Mouse (Mus musculus) heart, adult 2 months (tissue): ENCODE measurements around the gene Tln2. TPM values are rescaled to one million over a fixed set of nuclear protein-coding genes. Genes with fewer than 3 reads are reported as not detected.
A peak's percentile ranks its signal among the peaks of the same experiment; 100 is the strongest.

ENCODE experiments used
- DNase-seq, 2 experiments: peaks; one replicate each; pipeline ENCODE4 v3.0.0; 2021
- H3K27ac ChIP-seq: fragments of 200-600 bp; 2 replicates; pipeline ENCODE4 v1.8.1; 2022
- H3K27me3 ChIP-seq: fragments of 200-500 bp; 2 replicates; pipeline ENCODE4 v1.6.1; 2012; ENCODE audit warnings: mild to moderate bottlenecking, low read length, inconsistent platforms, mixed read lengths; ENCODE audit not compliant: control insufficient read depth, insufficient read depth
- H3K36me3 ChIP-seq: fragments of 200-500 bp; 2 replicates; pipeline ENCODE4 v1.6.1; 2012; ENCODE audit warnings: low read length, inconsistent platforms; ENCODE audit not compliant: control insufficient read depth, insufficient read depth
- H3K4me1 ChIP-seq: fragments of 200-500 bp; 2 replicates; pipeline ENCODE4 v1.6.1; 2011; ENCODE audit warnings: low read length; ENCODE audit not compliant: control insufficient read depth, insufficient read depth
- H3K4me3 ChIP-seq: fragments of 200-600 bp; 2 replicates; pipeline ENCODE4 v1.8.1; 2022
- H3K79me2 ChIP-seq: fragments of 200-500 bp; replicated peaks from 2 replicates; pipeline ENCODE4 v1.6.1; 2012; ENCODE audit warnings: mild to moderate bottlenecking, inconsistent platforms, low read length, moderate library complexity, mixed read lengths; ENCODE audit not compliant: control insufficient read depth, insufficient read depth
- H3K9ac ChIP-seq: fragments of 200-500 bp; 2 replicates; pipeline ENCODE4 v1.6.1; 2012; ENCODE audit warnings: low read depth, mild to moderate bottlenecking, control low read depth, inconsistent platforms, low read length, mixed read lengths
- CTCF ChIP-seq: fragments of 200-600 bp; IDR thresholded peaks from 2 replicates; pipeline ENCODE4 v1.8.1; 2022; ENCODE audit warnings: antibody characterized with exemption, mild to moderate bottlenecking, moderate library complexity
- EP300 ChIP-seq: fragments of 200-500 bp; IDR thresholded peaks from 2 replicates; pipeline ENCODE4 v1.6.1; 2011; ENCODE audit warnings: low read depth, low read length, control low read depth; ENCODE audit not compliant: insufficient read depth
- POLR2A ChIP-seq: fragments of 200-500 bp; IDR thresholded peaks from 2 replicates; pipeline ENCODE4 v1.6.1; 2011; ENCODE audit warnings: mild to moderate bottlenecking, low read depth, low read length, control low read depth; ENCODE audit not compliant: insufficient read depth
- whole genome bisulfite sequencing: fragments of 180-500 bp; shearing (Covaris S2); methylation state at CpG from one replicate; pipeline ENCODE4 v1.1.7; 2018; 5-methylcytosine and 5-hydroxymethylcytosine counted together
- intact Hi-C: fragments of 180-260 bp; cut with DNase I; formaldehyde crosslinking; loops from one replicate; pipeline ENCODE4 v1.15.1; 2025
- long read RNA-seq: library from polyadenylated mRNA; stranded (forward); transcript quantifications from one replicate; pipeline ENCODE4 v2.0.0, GENCODE M21; 2021
- polyA plus RNA-seq: library from polyadenylated mRNA; depleted of rRNA; stranded (reverse); fragments of >200 nt; gene quantifications from 2 replicates; pipeline ENCODE4 v1.2.3, GENCODE M21; 2012; rRNA removed
- total RNA-seq, 2 experiments: library from RNA; stranded (reverse); gene quantifications; 2 replicates each; pipeline ENCODE4 v1.2.3; 2021

Gene Tln2
- total RNA-seq = 10 to 100 TPM; 67.1 to 78.2 TPM
- 20.1 and 29.3 TPM in 2 replicates for polyA plus RNA-seq
- long read RNA-seq, partial matches to known transcripts = 12 of 25 reads
- long read RNA-seq, other reads (novel, unspliced or antisense) = 13 of 25 reads

DNA sequence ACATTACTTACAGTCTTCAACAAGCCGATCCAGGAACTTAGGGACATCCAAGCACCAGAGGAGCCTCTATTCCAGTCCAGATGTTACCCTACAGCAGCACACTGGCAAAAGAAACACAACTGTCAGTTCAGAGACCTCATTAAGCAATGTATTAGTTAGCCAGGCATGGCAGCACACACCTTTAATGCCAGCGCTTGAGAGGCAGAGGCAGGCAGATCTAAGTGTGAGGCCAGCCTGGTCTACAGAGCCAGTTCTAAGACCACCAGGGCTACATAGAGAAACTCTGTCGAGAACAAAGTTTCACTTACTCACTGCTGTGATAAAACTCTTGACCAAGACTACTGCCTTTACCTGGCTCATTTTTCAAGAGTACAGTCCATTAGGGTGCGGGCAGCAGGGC, at the start of gene Tln2:
Gene Tln2, minus strand, starts transcription at position 101 of the 400 bp plus-strand sequence.
- WGBS = 90% methylated on average over 4 of the region's 4 CpGs
- Histone ChIP-seq H3K4me3 (no peak within 1 kb of the TSS), H3K27me3 (no peaks in the 10 kb centered on the region), H3K27ac (no peak within 1 kb of the TSS), H3K36me3 (no peaks in the 10 kb centered on the region), H3K9ac (no peak within 1 kb of the TSS), H3K79me2 (no peaks in the 10 kb centered on the region), H3K4me1 (peaks cover 2% of the 10 kb centered on the region; the same call in 1 of the 2 replicates)
- no peak for TF ChIP-seq POLR2A
- TF ChIP-seq CTCF = no peak
- no peak for TF ChIP-seq EP300
- no peak for DNase-seq
- intact Hi-C loops = no loop called here

DNA sequence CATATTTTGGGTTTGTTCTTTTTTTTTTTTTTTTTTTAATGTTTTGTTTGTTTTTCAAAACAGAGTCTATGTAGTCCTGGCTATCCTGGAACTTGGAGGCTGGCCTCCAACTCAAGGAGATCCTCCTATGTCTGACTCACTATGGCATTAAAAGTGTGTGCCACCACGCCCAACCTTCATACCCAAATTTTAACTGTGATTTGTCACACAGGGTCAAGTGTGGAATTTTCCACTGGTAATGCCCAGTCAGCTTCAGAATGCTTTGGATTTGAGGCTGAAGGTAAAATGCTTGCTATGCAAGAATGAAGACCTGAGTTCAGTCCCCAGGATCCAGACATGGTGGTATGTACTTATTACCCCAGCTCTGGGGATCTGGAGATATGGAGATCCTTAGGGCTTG, 49.7 kb upstream of the Tln2 start:
- Histone ChIP-seq H3K27me3 (no peaks in the 10 kb centered on the region), H3K79me2 (no peaks in the 10 kb centered on the region; the same call in 1 of the 2 replicates), H3K36me3 (no peaks in the 10 kb centered on the region), H3K9ac (no peak overlapping the region), H3K4me1 (peaks cover 4% of the 10 kb centered on the region; the same call in 1 of the 2 replicates), H3K27ac (no peak overlapping the region), H3K4me3 (no peak overlapping the region)
- DNase-seq = no peak
- 75% methylated on average over 1 of the region's 1 CpGs for WGBS
- intact Hi-C loops = no loop called here
- TF ChIP-seq CTCF (no peak), POLR2A (no peak), EP300 (no peak)

DNA sequence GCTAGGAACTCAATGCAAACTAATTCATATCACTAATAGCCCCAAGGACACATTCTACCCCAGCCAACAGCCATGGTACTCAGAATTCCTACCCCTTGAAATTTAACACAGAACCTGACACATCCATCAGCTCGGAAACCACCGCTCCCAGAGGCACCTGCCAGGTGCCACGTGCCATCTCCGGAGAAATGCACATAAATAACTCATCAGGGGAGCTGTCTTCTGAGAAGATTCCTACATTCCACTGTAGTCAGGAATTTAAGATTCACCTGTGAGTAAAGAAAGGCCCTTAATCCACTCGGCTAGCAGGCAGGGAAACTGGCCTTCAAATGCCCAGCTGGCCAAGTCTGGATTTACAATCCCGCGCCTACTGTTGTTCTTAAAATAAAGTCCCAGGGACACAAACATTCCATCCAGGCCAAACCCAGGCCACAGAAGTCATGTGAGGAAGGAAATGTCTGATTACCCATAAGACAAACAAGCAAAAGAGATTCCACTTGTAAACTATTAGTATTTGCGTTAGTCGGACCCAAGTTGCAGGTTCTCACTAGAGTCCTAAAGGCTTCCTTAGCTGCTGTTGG, 48.4 kb upstream of the Tln2 start:
- WGBS = 59% methylated on average over 9 of the region's 9 CpGs
- H3K27me3 ChIP-seq = no peaks in the 10 kb centered on the region
- peaks cover 4% of the 10 kb centered on the region; the same call in 1 of the 2 replicates for H3K4me1 ChIP-seq
- intact Hi-C loops = no loop called here
- no peak for DNase-seq
- no peaks in the 10 kb centered on the region for H3K36me3 ChIP-seq
- TF ChIP-seq EP300 = no peak
- H3K4me3 ChIP-seq = no peak overlapping the region
- H3K9ac ChIP-seq = no peak overlapping the region
- H3K79me2 ChIP-seq = no peaks in the 10 kb centered on the region; the same call in 1 of the 2 replicates
- H3K27ac ChIP-seq = peak overlapping the region; percentile 44

DNA sequence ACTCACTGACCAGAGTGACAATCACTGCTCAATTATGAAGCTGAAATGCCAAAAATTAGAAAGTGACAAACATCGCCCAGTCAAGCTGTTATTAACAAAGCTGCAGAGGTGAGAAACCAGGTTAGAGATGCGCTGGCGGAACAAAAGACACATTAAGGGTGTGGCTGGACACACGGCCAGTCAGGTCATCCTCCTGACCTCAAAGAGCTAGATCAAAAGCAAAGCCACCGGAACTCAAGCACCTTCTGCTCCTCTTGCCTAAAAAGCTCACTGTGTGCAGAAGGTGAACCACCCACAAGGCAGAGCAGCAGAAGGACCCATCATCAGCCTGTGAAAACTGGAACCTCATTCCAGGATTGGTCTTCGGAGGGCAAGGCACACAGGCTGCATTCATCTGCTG, 47.8 kb upstream of the Tln2 start:
- H3K79me2 ChIP-seq = no peaks in the 10 kb centered on the region; the same call in 1 of the 2 replicates
- peaks cover 4% of the 10 kb centered on the region; the same call in 1 of the 2 replicates for H3K4me1 ChIP-seq
- no peak overlapping the region for H3K9ac ChIP-seq
- no peak for DNase-seq
- WGBS = 86% methylated on average over 6 of the region's 6 CpGs
- H3K36me3 ChIP-seq = no peaks in the 10 kb centered on the region
- no peaks in the 10 kb centered on the region for H3K27me3 ChIP-seq
- no peak for TF ChIP-seq POLR2A
- TF ChIP-seq EP300 = no peak
- no peak for TF ChIP-seq CTCF
- H3K4me3 ChIP-seq = no peak overlapping the region
- intact Hi-C loops = no loop called here
- H3K27ac ChIP-seq = no peak overlapping the region

DNA sequence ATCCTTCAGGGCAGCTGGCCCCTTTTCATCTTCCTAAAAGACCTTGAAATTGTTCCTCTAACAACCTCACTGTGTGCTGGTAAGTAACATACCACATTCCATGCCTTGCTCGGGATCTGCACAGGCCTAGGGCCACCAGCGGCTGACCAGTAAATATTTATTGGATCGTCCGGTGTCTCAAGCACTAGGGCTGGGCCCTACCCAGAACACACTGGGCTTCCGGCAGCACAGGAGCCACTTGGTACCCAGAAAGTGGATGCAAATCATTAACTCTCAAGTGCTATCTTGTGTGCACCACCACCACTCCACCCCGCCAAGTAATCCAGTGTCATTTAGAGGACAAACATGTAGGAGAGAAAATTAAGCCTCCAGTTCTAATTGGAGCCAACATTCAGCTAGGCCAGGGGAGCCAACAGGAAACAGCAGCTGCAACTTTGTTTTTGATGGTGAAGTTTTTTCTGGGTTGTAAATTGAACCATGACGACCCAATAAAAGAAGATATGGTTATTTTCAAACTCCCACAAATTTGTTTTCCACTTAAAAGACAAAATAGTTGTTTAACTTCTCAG, 46.4 kb upstream of the Tln2 start:
- Histone ChIP-seq H3K79me2 (no peaks in the 10 kb centered on the region; the same call in 1 of the 2 replicates), H3K27me3 (no peaks in the 10 kb centered on the region), H3K4me1 (peaks cover 4% of the 10 kb centered on the region; the same call in 1 of the 2 replicates), H3K36me3 (no peaks in the 10 kb centered on the region), H3K4me3 (no peak overlapping the region), H3K27ac (peak overlapping the region; percentile 33), H3K9ac (no peak overlapping the region)
- 49% methylated on average over 7 of the region's 7 CpGs for WGBS
- peak; percentile 18 to 36 for DNase-seq
- intact Hi-C loops = no loop called here
- TF ChIP-seq POLR2A (no peak), EP300 (no peak), CTCF (no peak)

DNA sequence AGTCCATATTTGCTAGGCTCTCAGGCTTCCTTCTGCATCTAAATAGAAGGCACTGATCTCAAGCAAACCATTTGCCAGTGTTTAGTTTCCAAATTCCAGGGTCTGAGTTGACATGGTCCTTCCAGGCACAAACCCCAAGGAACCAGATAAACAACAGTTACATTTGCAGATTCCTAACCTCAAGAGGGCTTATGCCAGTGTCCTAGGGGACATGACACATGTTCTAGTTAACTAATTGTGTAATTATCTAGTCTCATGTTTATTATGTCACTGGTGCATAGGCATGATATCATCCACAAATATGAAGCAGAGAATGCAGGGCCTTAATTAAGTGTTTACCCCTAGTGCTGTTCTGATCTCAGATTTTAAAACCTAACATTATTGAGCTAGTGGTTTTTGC, 45.4 kb upstream of the Tln2 start:
- peaks cover 4% of the 10 kb centered on the region; the same call in 1 of the 2 replicates for H3K4me1 ChIP-seq
- intact Hi-C loops = no loop called here

More for the DNA sequence above, 45.4 kb upstream of the Tln2 start:
- Histone ChIP-seq H3K9ac (no peak overlapping the region), H3K36me3 (no peaks in the 10 kb centered on the region), H3K27me3 (no peaks in the 10 kb centered on the region), H3K4me3 (no peak overlapping the region), H3K79me2 (no peaks in the 10 kb centered on the region; the same call in 1 of the 2 replicates), H3K27ac (no peak overlapping the region)
- DNase-seq = no peak
- TF ChIP-seq CTCF (no peak), POLR2A (no peak), EP300 (no peak)
